Mouse (Mus musculus) T-cell, adult 2 months (primary cell): ENCODE data around the gene Vmn2r32.
"Not testable (repeated sequence)": the region's sequence is repeated elsewhere in the genome, so short reads cannot be mapped to it uniquely, and the experiment has no call there.

ENCODE experiments used
- DNase-seq: peaks from one replicate; pipeline ENCODE4 v3.0.0; 2022; ENCODE audit warnings: low spot score

Vmn2r32 gene

GRCm38 (mm10) chr7:7479918-7480317 is at the start of gene Vmn2r32:
Vmn2r32 (minus strand) TSS chr7:7480018.
- not testable (repeated sequence) for DNase-seq
